Mouse (Mus musculus) lung, embryonic 16.5 days (tissue): ENCODE results near the gene Fggy. TPM values are rescaled to one million over a fixed set of nuclear protein-coding genes. Genes with fewer than 3 reads are reported as not detected.

ENCODE experiments used
- ATAC-seq: fragments of 200-750 bp; cut with Nextera tagmentation; 2 replicates; pipeline ENCODE4 v1.8.0; 2017; ENCODE audit warnings: low read depth, mild to moderate bottlenecking, moderate library complexity
- H3K27ac ChIP-seq: fragments of 300-500 bp; sonication (generic); 2 replicates; pipeline ENCODE4 v1.5.1; 2014; ENCODE audit warnings: mild to moderate bottlenecking, control low read depth, low read length
- H3K27me3 ChIP-seq: fragments of 300-500 bp; sonication (generic); 2 replicates; pipeline ENCODE4 v1.6.1; 2014; ENCODE audit warnings: low read depth, low read length, mixed read lengths; ENCODE audit not compliant: control insufficient read depth, insufficient read depth
- H3K36me3 ChIP-seq: fragments of 300-500 bp; sonication (generic); 2 replicates; pipeline ENCODE4 v1.6.1; 2014; ENCODE audit warnings: low read length; ENCODE audit not compliant: control insufficient read depth, insufficient read depth
- H3K4me1 ChIP-seq: fragments of 300-500 bp; sonication (generic); replicated peaks from 2 replicates; pipeline ENCODE4 v1.6.1; 2014; ENCODE audit warnings: low read length, mixed read lengths; ENCODE audit not compliant: control insufficient read depth, insufficient read depth
- H3K4me2 ChIP-seq: fragments of 300-500 bp; sonication (generic); 2 replicates; pipeline ENCODE4 v1.6.1; 2014; ENCODE audit warnings: low read depth, low read length, control low read depth
- H3K4me3 ChIP-seq: fragments of 300-500 bp; sonication (generic); 2 replicates; pipeline ENCODE4 v1.5.1; 2014; ENCODE audit warnings: mild to moderate bottlenecking, low read length, control low read depth
- H3K9ac ChIP-seq: fragments of 300-500 bp; sonication (generic); 2 replicates; pipeline ENCODE4 v1.6.1; 2014; ENCODE audit warnings: low read length, control low read depth
- H3K9me3 ChIP-seq: fragments of 300-500 bp; sonication (generic); 2 replicates; pipeline ENCODE4 v1.6.1; 2016; ENCODE audit warnings: low read length; ENCODE audit not compliant: control insufficient read depth
- WGBS: fragments of 180-500 bp; shearing (Covaris S2); extraction: QIAGEN DNeasy Blood & Tissue Kit; methylation state at CpG from one replicate; pipeline ENCODE4 v1.1.7; 2014; 5-methylcytosine and 5-hydroxymethylcytosine counted together
- polyA plus RNA-seq: library from polyadenylated mRNA; unstranded; fragments of >200 nt; fragmentation: Nextera tagmentation; extraction: Ambion mirVana; gene quantifications from 2 replicates; pipeline ENCODE4 v1.2.1, GENCODE M21; 2015

Gene Fggy
- polyA plus RNA-seq, 1 experiment from 2014 or later: 9.6 TPM

DNA sequence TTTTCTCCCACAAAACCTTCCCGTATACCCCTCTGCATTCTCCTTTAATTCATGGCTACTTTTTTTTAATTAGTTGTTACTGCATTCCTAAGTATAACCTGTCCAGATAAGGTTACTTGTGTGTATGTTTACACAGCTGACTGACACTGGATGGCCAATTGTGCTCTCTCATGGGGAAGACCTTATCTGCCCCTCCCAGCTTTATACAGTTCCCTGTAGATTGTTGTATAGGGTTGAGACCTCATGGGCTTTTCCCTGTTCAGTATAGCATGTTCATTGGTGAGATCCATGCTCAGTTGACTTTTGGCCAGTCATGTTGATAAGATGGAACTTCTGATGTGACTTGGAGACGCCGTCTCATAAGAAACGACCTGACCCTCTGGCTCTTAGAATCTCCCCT lies 363.1 kb downstream of the Fggy start:
- H3K9me3 ChIP-seq: no peaks in the 10 kb centered on the region
- WGBS: 59% methylated on average over 4 of the region's 4 CpGs
- H3K4me2 ChIP-seq: no peak overlapping the region
- no peak overlapping the region for H3K27ac ChIP-seq
- no peaks in the 10 kb centered on the region for H3K4me1 ChIP-seq
- H3K36me3 ChIP-seq: no peaks in the 10 kb centered on the region
- H3K9ac ChIP-seq: no peak overlapping the region
- no peak for ATAC-seq
- no peaks in the 10 kb centered on the region for H3K27me3 ChIP-seq
- H3K4me3 ChIP-seq: no peak overlapping the region

DNA sequence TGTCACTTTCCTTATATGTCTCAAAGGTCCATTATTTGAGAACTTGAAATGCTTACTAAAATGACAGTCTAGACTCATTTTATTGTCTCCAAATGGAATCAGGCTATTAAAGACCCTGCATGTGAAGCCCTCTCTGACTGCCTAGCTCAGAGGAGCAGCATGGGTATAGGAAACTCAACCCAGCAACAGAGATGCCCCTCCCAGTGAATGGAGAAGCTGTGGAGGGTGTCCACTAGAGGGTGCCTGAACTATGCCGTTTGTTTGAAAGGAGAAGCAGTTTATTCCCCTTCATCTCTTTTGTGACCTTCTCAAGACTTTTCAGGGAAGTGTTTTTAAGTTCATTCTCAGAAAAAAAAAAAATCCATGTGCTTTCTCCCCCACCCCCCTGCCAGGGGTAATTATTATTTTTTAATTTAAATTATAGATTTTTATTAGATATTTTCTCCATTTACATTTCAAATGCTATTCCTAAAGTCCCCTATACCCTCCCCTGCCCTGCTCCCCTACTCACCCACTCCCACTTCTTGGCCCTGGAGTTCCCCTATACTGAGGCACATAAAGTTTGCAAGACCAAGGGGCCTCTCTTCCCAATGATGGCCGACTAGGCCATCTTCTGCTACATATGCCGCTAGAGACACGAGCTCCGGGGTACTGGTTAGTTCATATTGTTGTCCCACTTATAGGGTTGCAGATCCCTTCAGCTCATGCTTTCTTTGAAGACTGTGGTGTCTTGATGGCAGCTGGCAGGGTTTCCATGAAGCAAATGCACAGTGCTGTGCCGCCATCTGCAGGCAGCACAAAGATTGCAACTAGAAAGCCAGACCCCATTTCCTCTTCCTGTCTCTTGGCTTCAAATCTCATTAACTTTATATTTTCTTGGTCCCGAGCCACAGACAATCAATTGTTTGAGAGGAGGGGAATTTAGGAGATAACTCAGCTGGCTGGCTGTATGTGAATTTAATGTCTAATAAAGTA lies 367.2 kb downstream of the Fggy start:
- H3K27ac ChIP-seq: no peak overlapping the region
- H3K9ac ChIP-seq: no peak overlapping the region
- no peak overlapping the region for H3K4me3 ChIP-seq
- H3K36me3 ChIP-seq: no peaks in the 10 kb centered on the region
- 5% methylated on average over 7 of the region's 7 CpGs for WGBS
- no peaks in the 10 kb centered on the region for H3K27me3 ChIP-seq
- no peak overlapping the region for H3K4me2 ChIP-seq
- ATAC-seq: peak; percentile 78
- H3K4me1 ChIP-seq: no peaks in the 10 kb centered on the region
- H3K9me3 ChIP-seq: no peaks in the 10 kb centered on the region

GRCm38 (mm10) chr4:95928846-95929245 lies 371.5 kb downstream of the Fggy start:
- WGBS: 85% methylated on average over 1 of the region's 1 CpGs
- Histone ChIP-seq H3K4me3 (no peak overlapping the region), H3K36me3 (no peaks in the 10 kb centered on the region), H3K27me3 (no peaks in the 10 kb centered on the region), H3K4me1 (no peaks in the 10 kb centered on the region), H3K9me3 (no peaks in the 10 kb centered on the region), H3K4me2 (no peak overlapping the region), H3K27ac (no peak overlapping the region), H3K9ac (no peak overlapping the region)
- no peak for ATAC-seq

- ATAC-seq: no peak
- 86% methylated on average over 1 of the region's 1 CpGs for WGBS
- H3K27ac ChIP-seq: no peak overlapping the region
- no peak overlapping the region for H3K9ac ChIP-seq
- H3K9me3 ChIP-seq: no peaks in the 10 kb centered on the region
- no peak overlapping the region for H3K4me2 ChIP-seq
- no peaks in the 10 kb centered on the region for H3K4me1 ChIP-seq
- no peaks in the 10 kb centered on the region for H3K36me3 ChIP-seq
- H3K4me3 ChIP-seq: no peak overlapping the region
- H3K27me3 ChIP-seq: no peaks in the 10 kb centered on the region
These were observed 372.6 kb downstream of the Fggy start for GRCm38 (mm10) chr4:95929936-95930335.

- Histone ChIP-seq H3K27ac (no peak overlapping the region), H3K27me3 (no peaks in the 10 kb centered on the region), H3K4me3 (no peak overlapping the region), H3K4me1 (no peaks in the 10 kb centered on the region), H3K36me3 (no peaks in the 10 kb centered on the region), H3K9me3 (no peaks in the 10 kb centered on the region), H3K4me2 (no peak overlapping the region), H3K9ac (no peak overlapping the region)
- no peak for ATAC-seq
- 51% methylated on average over 2 of the region's 2 CpGs for WGBS
These were observed 374.0 kb downstream of the Fggy start for GRCm38 (mm10) chr4:95931331-95931730.

- Histone ChIP-seq H3K9ac (no peak overlapping the region), H3K9me3 (no peaks in the 10 kb centered on the region), H3K4me1 (no peaks in the 10 kb centered on the region), H3K4me2 (no peak overlapping the region), H3K36me3 (no peaks in the 10 kb centered on the region), H3K27ac (no peak overlapping the region), H3K4me3 (no peak overlapping the region), H3K27me3 (no peaks in the 10 kb centered on the region)
- WGBS: 76% methylated on average over 9 of the region's 9 CpGs
- no peak for ATAC-seq
These were observed 376.6 kb downstream of the Fggy start for GRCm38 (mm10) chr4:95933801-95934356.

DNA sequence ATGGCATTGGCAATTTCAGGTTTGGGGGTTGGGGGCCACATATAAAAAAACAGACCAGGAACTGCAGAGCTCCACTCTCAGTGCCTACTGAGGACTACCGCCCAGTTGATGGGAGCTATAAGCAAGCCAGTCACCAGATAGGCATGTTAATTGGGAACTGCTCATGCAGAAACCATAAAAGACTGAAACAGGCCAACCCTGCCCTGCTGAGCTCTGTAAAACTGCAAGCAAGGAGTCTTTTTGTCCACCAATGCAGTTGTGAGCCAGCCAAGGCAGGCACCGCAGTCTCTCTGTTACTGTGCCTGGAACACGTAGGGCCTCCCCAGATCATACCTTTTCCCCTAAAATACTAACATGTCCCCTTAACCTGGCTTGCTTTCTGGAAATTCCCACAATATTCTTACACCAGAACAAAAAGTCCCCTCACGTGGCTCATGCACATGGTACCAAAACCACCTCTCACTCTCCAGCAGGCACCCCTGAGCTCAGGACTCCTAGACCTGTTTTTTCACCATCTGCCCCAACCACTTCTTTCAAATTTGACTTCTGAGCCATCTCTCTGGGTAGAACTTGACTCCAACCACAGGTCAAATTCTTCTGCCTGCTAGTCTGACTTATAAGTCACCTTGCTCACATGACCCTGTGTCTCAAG lies 377.2 kb downstream of the Fggy start:
- Histone ChIP-seq H3K9me3 (no peaks in the 10 kb centered on the region), H3K36me3 (no peaks in the 10 kb centered on the region), H3K4me3 (no peak overlapping the region), H3K4me2 (no peak overlapping the region), H3K9ac (no peak overlapping the region), H3K27ac (no peak overlapping the region), H3K27me3 (no peaks in the 10 kb centered on the region), H3K4me1 (no peaks in the 10 kb centered on the region)
- 89% methylated on average over 4 of the region's 4 CpGs for WGBS
- ATAC-seq: no peak

GRCm38 (mm10) chr4:95938701-95939100 lies 381.4 kb downstream of the Fggy start:
- 82% methylated on average over 3 of the region's 3 CpGs for WGBS
- Histone ChIP-seq H3K4me2 (no peak overlapping the region), H3K27ac (no peak overlapping the region)

DNA sequence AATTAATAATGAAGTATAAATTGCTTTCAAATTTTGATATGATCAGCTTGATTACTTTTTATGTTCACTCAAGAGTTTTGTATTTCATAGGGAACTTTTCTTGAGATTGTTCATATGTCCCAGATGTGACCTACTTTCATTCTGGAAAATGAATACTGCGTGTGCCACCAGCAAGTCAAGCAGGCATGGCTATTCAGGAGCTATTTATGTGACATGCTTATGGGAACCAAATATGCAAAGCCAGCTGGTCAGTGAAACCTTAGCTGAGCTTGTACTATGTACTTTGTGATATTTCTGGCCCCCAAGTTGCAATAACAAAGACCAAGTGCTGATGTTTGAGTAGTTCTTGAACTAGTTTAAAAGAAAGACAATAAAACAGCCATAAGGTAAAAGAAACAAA lies 390.6 kb downstream of the Fggy start:
- Histone ChIP-seq H3K4me3 (no peak overlapping the region), H3K27ac (no peak overlapping the region), H3K4me2 (no peak overlapping the region), H3K9me3 (no peaks in the 10 kb centered on the region), H3K9ac (no peak overlapping the region), H3K36me3 (no peaks in the 10 kb centered on the region), H3K27me3 (no peaks in the 10 kb centered on the region), H3K4me1 (no peaks in the 10 kb centered on the region)
- no peak for ATAC-seq
- 65% methylated on average over 1 of the region's 1 CpGs for WGBS

More at GRCm38 (mm10) chr4:95938701-95939100, 381.4 kb downstream of the Fggy start:
- H3K9me3 ChIP-seq: no peaks in the 10 kb centered on the region
- no peaks in the 10 kb centered on the region for H3K36me3 ChIP-seq
- no peaks in the 10 kb centered on the region for H3K4me1 ChIP-seq
- no peaks in the 10 kb centered on the region for H3K27me3 ChIP-seq
- no peak overlapping the region for H3K4me3 ChIP-seq
- ATAC-seq: no peak
- H3K9ac ChIP-seq: no peak overlapping the region
